Mouse (Mus musculus) spleen, postnatal 10 days (tissue): ENCODE data around the gene Gins2.
A peak's percentile ranks its signal among the peaks of the same experiment; 100 is the strongest.

ENCODE experiments used
- DNase-seq, 2 experiments: peaks; one replicate each; pipeline ENCODE4 v3.0.0; 2021 to 2022; ENCODE audit warnings: low spot score in 2 of 2

The Gins2 gene

DNA sequence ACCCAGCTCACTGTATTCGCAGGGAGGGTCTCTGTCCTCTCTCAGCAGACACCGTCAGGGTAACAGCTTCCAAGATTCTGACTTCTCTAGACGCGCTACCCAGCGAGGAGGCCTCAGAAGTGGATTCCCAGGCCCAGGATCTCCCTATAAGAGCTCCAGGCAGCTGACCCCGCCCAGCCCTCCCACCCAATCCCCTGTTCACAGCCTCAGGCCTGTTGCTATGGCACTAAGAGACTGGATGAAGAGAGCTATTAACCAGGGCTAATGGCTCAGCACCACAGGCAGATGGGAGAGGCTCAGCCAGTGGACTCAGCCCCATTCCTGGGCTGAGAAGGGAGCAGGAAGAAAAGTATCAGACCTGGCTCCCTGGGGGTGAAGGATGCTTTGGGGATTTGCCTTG is 13.6 kb upstream of the Gins2 start:
- no peak for DNase-seq

DNA sequence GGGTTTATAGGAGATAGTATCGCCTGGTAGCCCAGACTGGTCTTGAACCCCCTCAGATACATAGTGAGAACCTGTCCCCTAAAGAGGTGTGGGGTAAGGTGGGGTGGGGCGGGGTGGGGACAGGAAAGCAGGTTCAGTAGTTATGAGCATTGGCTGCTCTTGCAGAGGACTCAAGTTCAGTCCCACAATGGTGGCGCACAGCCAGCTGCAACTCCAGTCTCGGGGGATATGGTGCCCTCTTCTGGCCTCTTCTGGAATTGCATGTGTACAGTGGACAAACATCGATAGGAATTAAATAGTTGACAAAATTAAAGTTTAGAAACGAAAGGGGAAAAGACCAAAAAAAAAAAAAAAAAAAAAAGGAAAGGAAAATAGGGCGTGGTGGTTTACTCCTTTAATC is 10.4 kb upstream of the Gins2 start:
- peak; percentile 77 to 89 for DNase-seq

DNA sequence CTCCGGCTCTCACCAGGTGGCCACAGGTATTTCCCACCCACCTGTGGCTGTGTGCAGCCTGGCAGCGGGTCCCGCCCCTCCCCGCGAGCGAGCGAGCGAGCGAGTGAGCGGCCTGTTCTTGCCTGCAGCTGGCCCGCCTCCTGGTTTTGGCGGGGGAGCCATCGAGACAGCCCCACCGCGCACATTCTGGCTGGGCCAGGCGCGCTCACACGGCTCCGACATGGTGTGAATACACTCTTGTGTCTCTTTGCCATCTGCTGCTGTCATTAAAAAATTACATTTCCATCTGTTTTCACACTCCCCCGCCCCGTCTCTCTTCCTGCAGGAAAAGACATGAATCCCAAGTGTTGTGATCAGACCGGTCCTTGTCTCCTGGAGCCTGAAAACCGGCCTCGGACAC is 9.5 kb upstream of the Gins2 start:
- no peak for DNase-seq

DNA sequence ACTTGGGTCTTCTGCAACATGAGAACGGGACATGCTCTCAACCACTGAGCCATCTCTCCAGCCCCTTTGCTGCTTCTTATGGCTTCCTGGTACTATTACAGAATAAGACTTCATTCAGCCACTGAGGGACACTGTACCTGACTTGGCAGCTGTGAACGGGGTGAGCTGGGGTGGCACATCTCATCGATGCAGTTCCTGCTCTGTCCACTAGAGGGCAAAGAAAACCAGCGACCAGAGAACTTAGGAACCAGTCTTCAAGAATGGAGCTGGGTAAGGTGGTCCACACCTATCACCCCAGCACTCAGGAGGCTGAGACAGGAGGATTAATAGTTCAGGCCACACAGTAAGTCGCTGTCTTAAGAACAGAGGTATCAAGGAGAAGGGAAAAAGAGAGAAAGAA is 6.9 kb upstream of the Gins2 start:
- peak; percentile 66 to 82 for DNase-seq

DNA sequence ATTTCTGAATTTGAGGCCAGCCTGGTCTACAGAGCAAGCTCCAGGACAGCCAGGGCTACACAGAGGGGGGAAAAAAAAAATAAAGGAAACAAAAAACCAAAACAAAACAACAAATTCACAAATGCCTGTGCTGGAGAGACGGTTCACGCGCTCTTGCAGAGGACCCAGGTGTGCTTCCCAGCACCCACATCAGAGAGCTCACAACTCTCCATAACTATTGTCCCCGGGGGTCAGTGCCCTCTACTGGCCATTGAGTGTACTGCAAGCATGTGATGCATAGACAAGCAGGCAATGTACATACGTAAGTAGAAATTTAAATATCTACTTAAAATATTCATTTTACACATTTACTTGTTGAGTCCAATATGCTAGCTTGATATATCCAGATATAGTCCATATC is 5.5 kb upstream of the Gins2 start:
- peak in 1 of 2 experiments; percentile 56 for DNase-seq

DNA sequence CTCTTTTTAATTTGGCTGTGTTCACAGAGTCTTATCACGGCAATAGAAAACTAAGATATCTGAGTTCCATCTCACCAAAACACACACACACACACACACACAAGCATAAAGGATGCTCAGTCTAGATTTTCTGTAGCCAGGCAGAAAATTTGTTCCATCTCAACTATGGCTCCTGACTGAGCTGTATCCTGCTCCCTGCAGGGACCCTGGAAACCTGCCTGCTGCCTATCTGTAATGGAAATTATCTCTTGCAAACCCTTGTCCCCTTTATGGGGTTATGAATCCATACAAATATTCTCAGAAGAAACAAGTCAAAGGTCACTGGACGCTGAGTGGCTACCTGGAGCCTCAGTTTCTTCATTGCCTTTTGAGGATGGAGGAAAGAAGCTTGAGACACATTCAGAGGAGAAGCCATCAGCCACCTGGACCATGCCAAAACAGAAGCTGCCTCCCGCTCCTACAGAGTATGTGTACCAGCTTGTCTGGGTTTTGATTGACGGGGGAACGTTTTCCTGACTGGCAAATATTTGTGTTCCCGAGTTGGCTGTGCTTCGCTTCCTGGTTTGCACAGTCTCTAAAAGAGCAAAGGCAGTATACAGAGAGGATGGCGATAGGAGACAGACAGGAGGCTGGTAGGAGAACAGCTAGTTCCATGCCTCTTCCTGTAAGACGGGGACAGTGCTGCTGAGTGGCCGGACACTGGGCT is 2.6 kb upstream of the Gins2 start:
- DNase-seq = no peak

DNA sequence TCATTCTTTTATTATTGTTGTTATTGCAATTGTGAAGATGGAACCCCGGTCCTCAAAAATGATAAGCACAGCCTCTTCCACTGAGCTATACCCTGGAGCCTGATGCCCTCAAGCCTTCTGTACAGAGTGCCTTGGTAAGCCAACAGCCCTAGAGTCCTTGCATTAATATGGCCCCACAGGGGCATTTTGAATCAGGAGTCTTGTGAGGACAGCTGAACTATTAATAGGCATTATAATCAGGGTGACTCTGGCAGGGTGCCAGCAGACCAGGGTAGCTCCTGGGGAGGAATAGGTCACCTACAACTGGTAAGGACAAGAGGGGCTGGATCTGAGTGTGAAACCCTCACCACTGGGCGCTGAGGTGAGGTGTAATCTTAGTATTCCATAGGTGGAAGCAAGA is 817 bp upstream of the Gins2 start:
- peak in 1 of 2 experiments; percentile 62 for DNase-seq

DNA sequence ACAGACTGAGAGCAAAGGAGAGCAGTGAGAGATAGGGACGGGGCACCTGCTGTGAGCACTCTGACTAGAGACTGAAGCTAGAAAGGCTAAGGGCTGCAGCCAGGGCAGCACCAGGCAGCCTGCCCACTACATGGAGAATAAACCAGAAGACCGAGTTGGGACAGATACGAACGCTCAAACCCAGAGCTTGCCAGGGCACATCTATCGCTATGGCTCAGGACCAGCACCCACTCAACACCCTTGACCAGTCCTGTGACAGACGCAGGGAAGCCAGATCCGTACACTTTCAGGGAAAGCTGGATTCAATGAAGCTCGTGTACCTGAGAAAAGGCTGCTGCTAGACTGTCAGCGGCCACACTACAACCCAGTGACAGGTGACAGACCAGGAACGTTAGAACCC is 3.6 kb downstream of the Gins2 start:
- DNase-seq = no peak

DNA sequence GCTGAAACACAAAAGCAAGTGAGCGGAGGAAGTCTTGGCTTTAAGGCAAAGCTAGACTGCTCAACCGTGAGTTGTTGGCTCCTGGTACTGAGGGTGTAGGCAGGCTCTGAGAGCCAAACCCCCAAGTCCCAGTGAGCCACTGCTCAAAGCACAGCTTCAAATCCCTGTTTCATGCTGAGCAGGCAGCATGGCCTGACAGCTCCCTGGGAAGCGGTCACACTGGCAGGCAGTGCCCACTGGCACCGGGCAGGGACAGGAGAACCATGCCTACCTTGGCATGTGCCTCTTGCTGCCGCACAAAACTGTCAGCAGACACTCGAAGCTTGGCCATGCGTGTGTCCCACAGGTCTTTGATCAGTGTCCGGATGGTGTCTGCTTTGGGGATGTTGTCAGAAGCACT is 7.3 kb downstream of the Gins2 start:
- no peak for DNase-seq

DNA sequence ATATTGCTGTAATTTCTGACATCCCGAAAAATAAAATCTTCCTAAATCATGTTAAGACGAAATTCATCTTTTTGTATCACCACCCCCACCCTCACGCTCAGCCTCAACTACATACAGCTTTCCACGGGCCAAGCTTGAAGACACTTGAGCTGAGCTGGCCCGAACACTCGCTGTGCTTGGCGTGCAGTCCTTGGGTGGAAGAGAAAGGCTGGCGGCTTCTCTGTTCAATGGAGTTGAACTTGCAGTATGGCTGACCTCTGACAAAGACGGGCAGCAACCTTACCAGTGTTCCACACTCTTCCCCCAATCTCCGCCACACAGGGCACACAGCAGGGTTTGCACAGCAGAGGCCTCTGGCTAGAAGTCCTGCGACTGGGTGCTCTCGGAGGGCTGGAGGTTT is 7.8 kb downstream of the Gins2 start:
- no peak for DNase-seq

DNA sequence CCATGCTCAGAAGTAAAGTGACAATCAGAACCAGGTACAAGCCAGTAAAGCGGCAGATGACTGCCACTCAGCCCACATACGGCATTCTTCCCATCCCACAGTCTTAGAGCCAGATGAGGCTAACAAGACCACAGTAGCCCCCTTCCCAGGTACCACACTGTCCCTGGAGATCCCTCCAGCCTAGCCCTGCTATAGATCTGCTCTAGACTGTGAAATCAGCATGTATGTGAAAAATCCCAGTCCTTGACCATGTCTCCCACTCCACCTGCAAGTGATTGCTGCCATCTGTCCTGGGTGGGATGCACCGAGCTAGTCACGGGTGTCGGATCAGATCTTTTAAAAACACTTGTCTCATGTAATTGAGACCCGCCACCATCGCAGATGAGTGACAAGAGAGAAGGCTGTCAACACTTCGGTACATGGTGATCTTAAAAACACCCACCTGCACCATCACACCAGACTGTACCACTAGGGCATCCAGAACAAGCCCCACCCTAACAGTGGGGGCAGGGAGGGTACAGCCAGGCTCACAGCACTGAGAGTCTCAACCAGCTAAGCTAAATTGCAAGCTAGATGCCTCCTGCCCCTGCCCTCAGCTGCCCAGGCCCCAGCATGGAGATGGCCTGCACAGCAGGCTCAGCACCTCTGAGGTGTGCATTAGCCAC is 8.6 kb downstream of the Gins2 start:
- DNase-seq = no peak

DNA sequence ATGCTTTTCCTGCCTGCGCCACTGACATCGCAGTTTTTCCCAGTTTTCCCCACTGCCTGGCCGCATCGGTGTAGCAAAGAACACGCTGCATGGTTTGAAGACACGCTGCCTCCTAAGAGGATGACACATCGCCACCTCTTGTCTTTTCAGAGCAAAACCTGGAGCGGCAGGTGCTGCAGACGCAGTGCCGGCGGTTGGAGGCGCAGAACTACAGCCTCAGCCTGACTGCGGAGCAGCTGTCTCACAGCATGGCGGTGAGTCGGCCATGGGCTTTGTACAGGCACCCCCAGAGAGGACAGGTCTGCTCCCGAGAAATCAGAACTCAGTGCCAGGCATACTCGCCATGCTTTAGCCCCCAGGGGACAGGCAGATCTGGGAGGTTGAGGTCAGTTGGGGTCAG is 11.3 kb downstream of the Gins2 start:
- no peak for DNase-seq

DNA sequence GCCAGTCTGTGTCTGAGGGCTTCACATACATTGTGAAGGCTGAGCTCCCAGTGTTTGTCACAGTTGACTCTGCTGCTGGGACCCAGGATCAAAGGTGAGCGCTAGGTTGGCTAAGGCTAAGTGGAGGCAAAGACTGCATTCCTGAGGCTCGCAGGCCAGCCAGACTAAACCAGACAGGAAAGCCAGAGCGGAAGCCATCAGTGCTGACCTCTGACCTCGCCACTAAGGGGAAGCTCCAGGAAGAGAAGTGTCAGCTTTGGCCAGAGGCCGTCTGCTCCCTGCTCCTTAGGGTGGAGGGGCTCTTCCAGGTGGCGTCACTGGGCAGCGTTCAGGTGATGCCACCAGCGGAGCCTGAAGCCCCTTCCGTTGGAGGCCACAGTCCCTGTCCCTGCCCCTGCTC is 13.3 kb downstream of the Gins2 start:
- no peak for DNase-seq

DNA sequence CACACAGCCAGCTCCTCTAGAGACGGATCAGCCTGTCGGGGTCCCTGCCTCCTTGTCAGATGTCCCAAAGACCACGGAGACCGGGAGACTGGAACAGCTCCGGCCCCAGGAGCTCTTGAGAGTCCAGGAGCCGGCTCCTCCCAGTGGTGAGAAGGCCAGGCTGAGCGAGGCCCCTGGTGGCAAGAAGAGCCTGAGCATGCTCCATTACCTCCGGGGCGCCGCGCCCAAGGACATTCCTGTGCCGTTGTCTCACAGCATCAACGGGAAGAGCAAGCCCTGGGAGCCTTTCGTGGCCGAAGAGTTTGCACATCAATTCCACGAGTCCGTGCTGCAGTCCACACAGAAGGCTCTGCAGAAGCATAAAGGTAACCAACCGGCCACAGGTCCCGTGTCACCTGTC is 14.2 kb downstream of the Gins2 start:
- DNase-seq = no peak

DNA sequence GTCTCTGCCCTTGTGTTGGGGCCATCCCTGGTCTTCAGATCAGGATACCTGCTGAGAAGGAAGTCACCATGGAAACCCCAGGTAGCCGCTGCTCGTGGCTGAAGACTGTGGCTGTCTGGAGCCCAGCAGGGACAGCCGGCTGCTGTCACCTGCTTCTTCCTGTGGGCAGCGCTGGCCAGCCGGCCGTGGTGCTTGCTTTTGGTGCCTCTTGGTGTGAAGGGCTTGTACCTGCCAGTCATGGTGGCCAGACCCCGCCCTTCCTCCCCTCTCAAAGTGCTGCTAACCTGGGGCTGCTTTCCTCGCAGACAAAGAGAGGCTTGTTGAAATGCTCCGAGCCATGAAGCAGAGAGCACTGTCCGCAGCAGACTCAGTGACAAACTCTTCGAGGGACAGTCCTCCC is 15.2 kb downstream of the Gins2 start:
- DNase-seq = no peak

DNA sequence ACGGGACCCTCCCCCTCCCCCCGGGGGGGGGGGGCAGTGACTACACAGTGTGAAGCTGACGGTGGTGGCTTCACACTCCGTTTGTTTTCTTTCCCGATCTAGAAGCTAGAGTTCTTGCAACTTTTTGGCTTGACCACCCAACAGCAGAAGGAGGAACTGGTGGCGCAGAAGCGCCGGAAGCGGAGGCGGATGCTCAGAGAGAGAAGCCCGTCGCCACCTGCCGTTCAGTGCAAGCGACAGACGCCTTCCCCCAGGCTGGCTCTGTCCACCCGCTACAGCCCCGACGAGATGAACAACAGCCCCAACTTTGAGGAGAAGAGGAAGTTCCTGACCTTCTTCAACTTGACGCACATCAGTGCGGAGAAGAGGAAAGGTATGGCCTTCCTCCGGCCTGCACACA is 16.6 kb downstream of the Gins2 start:
- DNase-seq = peak in 1 of 2 experiments; percentile 77

DNA sequence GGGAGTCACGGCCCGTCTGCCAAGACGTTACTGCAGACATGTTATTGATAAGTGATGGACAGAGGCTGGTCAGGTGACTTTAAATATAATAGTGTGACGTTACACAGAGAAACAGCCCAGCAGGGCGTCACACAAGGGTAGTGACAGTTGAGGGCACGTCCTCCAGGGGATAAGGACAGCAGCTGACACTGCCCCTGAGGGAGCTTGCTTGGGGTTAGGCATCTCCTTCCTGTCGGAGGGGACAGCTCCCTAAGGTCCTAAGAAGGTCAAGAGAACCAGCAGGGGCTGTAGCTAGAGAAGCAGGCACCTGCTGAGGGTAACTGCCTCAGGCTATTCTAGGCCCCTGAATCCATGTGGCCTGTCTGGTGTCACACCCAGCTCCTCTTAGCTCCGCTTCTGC is 17.5 kb downstream of the Gins2 start:
- DNase-seq = no peak

DNA sequence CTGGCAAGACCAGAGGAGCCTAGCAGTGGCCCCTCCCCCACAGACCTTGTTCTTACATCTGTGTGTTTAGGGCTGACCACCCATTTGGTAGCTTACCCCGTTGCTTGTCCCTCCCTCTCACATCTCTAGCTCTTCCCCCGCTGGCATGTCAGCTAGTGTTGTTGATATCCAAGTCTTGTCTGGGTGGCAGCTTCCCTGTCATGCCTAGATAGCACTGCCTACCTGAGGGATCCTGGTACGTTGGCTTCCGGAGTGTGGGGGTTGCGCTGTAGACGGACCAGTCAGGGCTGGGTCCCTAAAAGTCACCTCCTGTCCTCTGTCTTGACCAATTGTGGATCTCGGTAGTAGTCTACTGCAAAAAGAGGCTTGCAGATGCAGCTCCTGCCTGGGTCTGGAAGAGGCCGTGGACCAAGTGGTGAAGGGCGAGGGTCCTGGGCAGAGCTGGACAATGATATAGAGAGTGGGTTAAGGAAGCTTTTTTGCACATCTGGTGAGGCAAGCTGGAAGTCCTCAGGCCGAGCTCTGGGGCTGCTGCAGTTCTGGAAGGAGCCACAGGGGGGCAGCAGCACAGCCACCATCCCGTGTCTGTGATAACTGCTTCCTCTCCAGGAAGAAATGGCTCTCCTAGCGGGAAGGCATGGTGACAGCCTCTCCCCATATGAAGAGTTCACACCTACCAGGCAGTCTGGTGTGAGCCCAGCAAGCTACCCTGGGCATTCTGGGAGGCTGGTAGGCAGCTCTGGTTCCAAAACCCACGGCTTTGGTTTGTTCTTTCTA is 19.0 kb downstream of the Gins2 start:
- DNase-seq = peak; percentile 77 to 83

DNA sequence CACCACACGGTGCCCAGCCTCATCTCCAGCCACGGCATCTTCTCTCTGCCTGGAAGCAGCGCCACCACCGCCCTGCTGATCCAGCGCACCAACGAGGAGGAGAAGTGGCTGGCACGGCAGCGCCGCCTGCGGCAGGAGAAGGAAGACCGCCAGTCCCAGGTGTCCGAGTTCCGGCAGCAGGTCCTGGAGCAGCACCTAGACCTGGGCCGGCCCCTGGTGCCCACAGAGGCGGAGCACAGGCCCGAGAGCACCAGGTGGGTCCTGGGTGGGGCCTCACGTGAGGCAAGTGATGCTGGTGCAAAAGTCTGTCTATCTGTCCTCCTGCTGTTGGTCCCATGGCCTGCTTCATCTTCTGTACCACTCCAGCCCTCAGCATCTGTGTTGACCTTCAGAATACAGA is 20.0 kb downstream of the Gins2 start:
- no peak for DNase-seq

DNA sequence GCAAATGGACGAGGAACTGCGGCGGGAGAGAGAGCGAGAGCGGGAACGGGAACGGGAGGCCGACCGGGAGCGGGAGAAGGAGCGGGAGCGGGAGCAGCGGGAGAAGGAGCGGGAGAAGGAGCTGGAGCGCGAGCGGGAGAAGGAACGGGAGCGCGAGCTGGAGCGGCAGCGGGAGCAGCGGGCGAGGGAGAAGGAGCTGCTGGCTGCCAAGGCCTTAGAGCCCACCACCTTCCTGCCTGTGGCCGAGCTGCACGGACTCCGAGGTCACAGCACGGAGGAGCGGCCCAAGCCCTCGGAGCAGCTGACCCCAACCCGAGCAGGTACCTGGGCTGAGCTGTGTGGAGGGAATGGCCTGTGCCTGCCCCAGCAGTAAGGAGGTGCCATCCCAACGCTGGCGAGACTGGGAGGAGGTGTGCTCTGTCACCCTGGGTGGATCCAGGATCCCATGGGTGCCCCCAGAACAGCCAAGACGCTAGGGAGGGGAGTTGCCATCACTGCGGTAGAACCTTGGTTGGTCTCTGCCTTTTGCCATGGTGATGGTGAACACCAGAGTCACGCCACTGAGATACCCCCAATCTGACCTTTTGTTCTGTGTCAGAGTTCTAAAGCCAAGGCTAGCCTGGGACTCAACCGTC is 20.8 kb downstream of the Gins2 start:
- no peak for DNase-seq

DNA sequence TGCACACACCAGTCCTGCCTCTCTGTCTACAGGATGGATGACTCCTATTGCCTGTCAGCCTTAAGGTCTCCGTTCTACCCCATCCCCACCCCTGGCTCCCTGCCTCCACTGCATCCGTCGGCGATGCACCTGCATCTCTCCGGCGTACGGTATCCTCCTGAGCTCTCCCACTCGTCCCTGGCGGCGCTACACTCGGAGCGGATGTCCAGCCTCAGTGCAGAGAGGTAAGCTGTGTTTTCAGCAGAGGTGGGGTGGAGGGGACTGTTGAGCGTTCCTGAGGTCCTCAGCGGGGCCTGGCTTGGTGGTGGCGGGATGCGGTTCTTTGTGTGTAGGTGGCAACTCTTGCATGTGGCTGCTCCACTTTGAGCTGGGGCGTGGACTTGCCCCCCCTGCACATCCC is 21.4 kb downstream of the Gins2 start:
- no peak for DNase-seq

DNA sequence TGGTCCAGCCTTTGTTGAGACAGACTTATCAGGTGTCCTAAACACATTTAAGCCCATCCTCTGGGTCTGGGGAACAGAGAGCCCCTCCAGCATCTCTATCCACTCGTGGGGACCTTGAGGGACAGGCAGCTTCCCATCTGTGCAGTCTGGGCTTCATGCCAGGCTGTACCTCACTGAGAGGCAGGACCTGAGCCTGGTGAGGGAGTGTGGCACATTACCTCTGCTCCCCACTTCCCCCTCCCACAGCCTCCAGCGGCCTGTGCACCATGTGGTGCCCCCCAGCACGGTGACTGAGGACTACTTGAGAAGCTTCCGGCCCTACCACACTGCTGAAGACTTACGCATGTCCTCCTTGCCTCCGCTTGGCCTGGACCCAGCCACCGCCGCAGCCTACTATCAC is 22.4 kb downstream of the Gins2 start:
- DNase-seq = no peak
